Mouse (Mus musculus) intestine, embryonic 14.5 days (tissue): ENCODE measurements around the gene Ell. TPM values are rescaled to one million over a fixed set of nuclear protein-coding genes. Genes with fewer than 3 reads are reported as not detected.

Source experiments
- ATAC-seq: fragments of 200-750 bp; cut with Nextera tagmentation; replicated peaks from 2 replicates; pipeline ENCODE4 v1.8.0; 2017; ENCODE audit warnings: low read depth, moderate number of reproducible peaks, moderate TSS enrichment, moderate library complexity; ENCODE audit not compliant: low FRiP score, low TSS enrichment
- DNase-seq: peaks from one replicate; pipeline ENCODE4 v3.0.0-alpha.2; 2018; ENCODE audit warnings: low spot score
- H3K27ac ChIP-seq: fragments of 300-500 bp; sonication (generic); 2 replicates; pipeline ENCODE4 v1.5.1; 2014; ENCODE audit warnings: low read depth, mild to moderate bottlenecking, control low read depth
- H3K27me3 ChIP-seq: fragments of 300-500 bp; sonication (generic); replicated peaks from 2 replicates; pipeline ENCODE4 v1.6.1; 2014; ENCODE audit warnings: low read length, control low read depth; ENCODE audit not compliant: control insufficient read depth, insufficient read depth
- H3K36me3 ChIP-seq: fragments of 300-500 bp; sonication (generic); 2 replicates; pipeline ENCODE4 v1.6.1; 2014; ENCODE audit warnings: low read length, control low read depth; ENCODE audit not compliant: control insufficient read depth, insufficient read depth
- H3K4me1 ChIP-seq: fragments of 300-500 bp; sonication (generic); replicated peaks from 2 replicates; pipeline ENCODE4 v1.6.1; 2014; ENCODE audit warnings: low read length, control low read depth, mixed read lengths; ENCODE audit not compliant: control insufficient read depth, insufficient read depth
- H3K4me2 ChIP-seq: fragments of 300-500 bp; sonication (generic); 2 replicates; pipeline ENCODE4 v1.6.1; 2014; ENCODE audit warnings: low read length
- H3K4me3 ChIP-seq: fragments of 300-500 bp; sonication (generic); 2 replicates; pipeline ENCODE4 v1.5.1; 2014; ENCODE audit warnings: low read depth, low read length, control low read depth, mixed read lengths
- H3K9ac ChIP-seq: fragments of 300-500 bp; sonication (generic); 2 replicates; pipeline ENCODE4 v1.6.1; 2014; ENCODE audit warnings: mild to moderate bottlenecking, low read length
- H3K9me3 ChIP-seq: fragments of 300-500 bp; sonication (generic); 2 replicates; pipeline ENCODE4 v1.6.1; 2016; ENCODE audit warnings: low read length, control low read depth; ENCODE audit not compliant: control insufficient read depth
- WGBS: fragments of 180-500 bp; shearing (Covaris S2); extraction: QIAGEN DNeasy Blood & Tissue Kit; methylation state at CpG from one replicate; pipeline ENCODE4 v1.1.7; 2014; 5-methylcytosine and 5-hydroxymethylcytosine counted together
- polyA plus RNA-seq: library from polyadenylated mRNA; unstranded; fragments of >200 nt; fragmentation: Nextera tagmentation; extraction: Ambion mirVana; gene quantifications from 2 replicates; pipeline ENCODE4 v1.2.1, GENCODE M21; 2014

The Ell gene
- polyA plus RNA-seq, 1 experiment from 2014 or later: 16.6 TPM

DNA sequence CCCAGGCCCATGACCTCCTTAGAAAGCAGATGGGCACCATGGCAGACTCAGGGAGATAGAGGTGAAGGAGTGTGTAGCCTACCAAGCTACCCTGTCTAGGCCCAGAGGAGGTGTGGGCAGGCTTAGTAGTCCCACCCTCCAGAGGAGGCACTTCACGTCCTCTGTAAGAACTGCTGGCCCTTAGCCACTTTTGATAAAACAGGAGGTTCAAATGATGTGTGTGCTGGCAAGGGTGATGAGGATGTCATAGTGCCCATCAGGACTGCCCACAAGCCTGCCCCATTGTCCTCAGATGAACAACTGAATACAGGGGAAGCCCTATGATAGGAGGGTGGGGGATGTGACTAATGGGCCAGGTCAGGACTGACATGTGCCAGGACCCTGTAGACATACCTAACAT is 13.6 kb downstream of the Ell start:
- peaks cover 18% of the 10 kb centered on the region for H3K4me1 ChIP-seq
- 53% methylated on average over 1 of the region's 1 CpGs for WGBS
- H3K4me3 ChIP-seq: no peak overlapping the region
- no peak for ATAC-seq
- no peaks in the 10 kb centered on the region for H3K9me3 ChIP-seq
- H3K27me3 ChIP-seq: no peaks in the 10 kb centered on the region
- H3K27ac ChIP-seq: no peak overlapping the region
- no peak overlapping the region for H3K4me2 ChIP-seq
- H3K36me3 ChIP-seq: no peaks in the 10 kb centered on the region
- no peak overlapping the region for H3K9ac ChIP-seq
- DNase-seq: no peak

GRCm38 (mm10) chr8:70553740-70554139 is 14.5 kb downstream of the Ell start:
- H3K9ac ChIP-seq: no peak overlapping the region
- H3K4me2 ChIP-seq: no peak overlapping the region
- no peak for DNase-seq
- H3K4me1 ChIP-seq: peaks cover 18% of the 10 kb centered on the region
- H3K4me3 ChIP-seq: no peak overlapping the region
- H3K9me3 ChIP-seq: no peaks in the 10 kb centered on the region
- no peaks in the 10 kb centered on the region for H3K27me3 ChIP-seq
- peak overlapping the region; percentile 48; the same call in 1 of the 2 replicates for H3K27ac ChIP-seq
- no peaks in the 10 kb centered on the region for H3K36me3 ChIP-seq
- no peak for ATAC-seq

DNA sequence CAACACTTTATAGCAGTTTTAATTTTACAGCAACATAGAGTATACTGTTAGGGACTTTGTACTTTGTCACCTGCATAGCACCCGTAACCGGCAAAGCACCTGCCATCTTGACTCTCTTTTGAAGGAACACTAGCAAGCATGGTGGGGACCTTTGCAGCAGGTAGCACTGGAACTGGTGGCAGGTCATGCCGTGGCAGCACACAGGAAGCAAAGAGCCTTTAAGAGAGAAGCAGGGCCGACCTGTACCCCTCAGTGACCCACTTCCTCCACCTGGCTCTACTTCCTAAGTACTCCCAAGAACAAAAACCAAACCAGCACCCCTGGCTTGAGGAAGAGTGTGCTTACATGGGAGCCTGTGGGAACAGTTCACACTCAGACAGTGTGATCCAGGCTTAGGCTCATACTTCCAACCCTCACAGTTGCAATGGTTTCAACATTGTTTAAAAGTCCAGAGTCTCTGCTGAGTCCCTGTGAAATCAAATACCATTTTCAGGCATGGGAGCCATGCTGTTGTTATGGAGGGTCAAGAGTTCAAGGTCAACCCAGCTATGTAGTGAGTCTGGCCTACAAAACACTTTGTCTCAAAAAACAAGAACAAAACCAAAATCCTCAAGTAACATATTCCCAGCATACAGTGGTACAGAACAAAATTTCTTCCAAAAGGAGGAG is 16.0 kb downstream of the Ell start:
- no peak overlapping the region for H3K27ac ChIP-seq
- ATAC-seq: no peak
- WGBS: 93% methylated on average over 4 of the region's 4 CpGs

DNA sequence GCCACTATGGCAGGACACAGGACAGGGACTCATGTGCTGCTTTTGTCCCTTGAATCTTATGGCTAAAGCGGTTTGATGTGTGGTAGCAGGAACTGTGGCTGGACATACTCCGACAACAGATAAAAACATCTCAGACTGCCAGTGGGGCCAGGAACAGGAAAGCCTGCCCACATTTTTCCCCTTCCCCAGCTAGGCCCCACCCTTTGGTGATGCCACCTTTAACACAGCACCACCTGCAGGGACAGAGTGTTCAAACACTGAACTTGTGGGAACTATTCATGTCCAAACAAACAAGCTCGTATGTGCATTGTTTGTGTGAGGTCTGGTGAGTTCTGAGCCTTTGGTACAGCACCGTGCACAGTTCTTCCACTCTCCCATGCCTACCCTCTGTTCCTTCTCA is 19.1 kb downstream of the Ell start:
- Histone ChIP-seq H3K27me3 (no peaks in the 10 kb centered on the region), H3K9ac (no peak overlapping the region), H3K36me3 (no peaks in the 10 kb centered on the region), H3K9me3 (no peaks in the 10 kb centered on the region), H3K4me3 (no peak overlapping the region), H3K4me2 (no peak overlapping the region), H3K4me1 (peaks cover 12% of the 10 kb centered on the region), H3K27ac (no peak overlapping the region)
- 68% methylated on average over 4 of the region's 4 CpGs for WGBS
- DNase-seq (no peak), ATAC-seq (no peak)

More for the DNA sequence above, 16.0 kb downstream of the Ell start:
- H3K9me3 ChIP-seq: no peaks in the 10 kb centered on the region
- no peaks in the 10 kb centered on the region for H3K36me3 ChIP-seq
- no peak overlapping the region for H3K4me3 ChIP-seq
- H3K4me2 ChIP-seq: no peak overlapping the region
- no peak for DNase-seq
- no peaks in the 10 kb centered on the region for H3K27me3 ChIP-seq
- H3K9ac ChIP-seq: no peak overlapping the region
- peaks cover 18% of the 10 kb centered on the region for H3K4me1 ChIP-seq

DNA sequence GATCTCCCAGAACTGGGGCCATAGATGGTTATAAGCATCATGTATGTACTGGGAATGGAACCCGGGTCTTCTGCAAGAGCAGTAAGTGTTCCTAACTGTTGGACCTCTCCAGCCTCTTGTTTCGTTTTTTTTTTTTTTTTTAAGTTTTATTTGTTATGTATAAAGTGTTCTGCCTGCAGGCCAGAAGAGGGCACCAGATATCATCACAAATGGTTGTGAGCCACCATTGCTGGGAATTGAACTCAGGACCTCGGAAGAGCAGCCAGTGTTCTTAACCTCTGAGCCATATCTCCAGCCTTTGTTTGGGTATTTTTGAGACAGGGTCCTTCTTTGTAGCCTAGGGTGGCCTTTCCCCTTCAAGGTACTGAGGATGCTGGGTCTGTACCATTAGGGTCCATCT is 19.7 kb downstream of the Ell start:
- WGBS: 76% methylated on average over 3 of the region's 3 CpGs
- ATAC-seq (no peak), DNase-seq (no peak)
- Histone ChIP-seq H3K4me1 (peaks cover 7% of the 10 kb centered on the region), H3K27me3 (no peaks in the 10 kb centered on the region), H3K9me3 (no peaks in the 10 kb centered on the region), H3K9ac (no peak overlapping the region), H3K27ac (no peak overlapping the region), H3K36me3 (no peaks in the 10 kb centered on the region), H3K4me2 (no peak overlapping the region), H3K4me3 (no peak overlapping the region)

GRCm38 (mm10) chr8:70560096-70560495 is 20.8 kb downstream of the Ell start:
- ATAC-seq: 0 out of 2 replicates have a peak, but pooled peaks have one; percentile 3

GRCm38 (mm10) chr8:70560564-70560963 is 21.3 kb downstream of the Ell start:
- no peaks in the 10 kb centered on the region for H3K27me3 ChIP-seq
- no peaks in the 10 kb centered on the region for H3K36me3 ChIP-seq
- H3K27ac ChIP-seq: no peak overlapping the region
- no peak overlapping the region for H3K4me3 ChIP-seq
- peaks cover 6% of the 10 kb centered on the region; the same call in 1 of the 2 replicates for H3K4me1 ChIP-seq
- no peaks in the 10 kb centered on the region for H3K9me3 ChIP-seq
- DNase-seq (no peak), ATAC-seq (no peak)
- H3K4me2 ChIP-seq: no peak overlapping the region
- WGBS: 68% methylated on average over 3 of the region's 3 CpGs
- H3K9ac ChIP-seq: no peak overlapping the region

More at GRCm38 (mm10) chr8:70560096-70560495, 20.8 kb downstream of the Ell start:
- Histone ChIP-seq H3K4me1 (peaks cover 6% of the 10 kb centered on the region; the same call in 1 of the 2 replicates), H3K27ac (no peak overlapping the region), H3K4me3 (no peak overlapping the region), H3K9me3 (no peaks in the 10 kb centered on the region), H3K9ac (no peak overlapping the region), H3K4me2 (no peak overlapping the region), H3K36me3 (no peaks in the 10 kb centered on the region), H3K27me3 (no peaks in the 10 kb centered on the region)
- DNase-seq: no peak
- 83% methylated on average over 2 of the region's 2 CpGs for WGBS

DNA sequence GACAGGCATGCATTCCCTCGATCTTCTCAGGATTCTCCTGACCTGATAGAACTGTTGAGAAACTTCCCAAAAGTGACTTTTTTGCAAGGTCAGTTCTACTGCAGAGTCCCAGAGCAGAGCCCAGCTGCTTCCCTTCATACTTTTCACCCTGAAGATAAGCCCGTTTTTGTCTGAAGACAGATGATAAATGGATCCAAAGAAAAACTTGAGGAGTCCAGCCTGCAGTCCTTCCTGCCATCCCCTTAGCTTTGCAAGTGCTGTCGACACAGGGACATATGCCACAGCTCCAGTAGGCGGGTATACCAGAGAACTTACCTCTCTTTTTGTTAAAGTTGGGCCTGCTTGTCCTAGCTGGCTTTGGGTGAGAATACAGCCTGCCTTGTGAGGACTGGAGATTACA is 22.1 kb downstream of the Ell start:
- no peak for DNase-seq
- Histone ChIP-seq H3K36me3 (no peaks in the 10 kb centered on the region), H3K4me1 (peaks cover 6% of the 10 kb centered on the region; the same call in 1 of the 2 replicates), H3K4me2 (no peak overlapping the region), H3K9ac (0 out of 2 replicates have a peak overlapping the region, but pooled peaks have one; percentile 6), H3K27me3 (no peaks in the 10 kb centered on the region), H3K27ac (no peak overlapping the region), H3K9me3 (no peaks in the 10 kb centered on the region), H3K4me3 (no peak overlapping the region)
- 47% methylated on average over 4 of the region's 4 CpGs for WGBS
- no peak for ATAC-seq
